Mouse (Mus musculus) heart, adult 2 months (tissue): ENCODE results near the gene Hjurp. TPM values are rescaled to one million over a fixed set of nuclear protein-coding genes. Genes with fewer than 3 reads are reported as not detected.

Experiments used
- DNase-seq, 2 experiments: peaks; one replicate each; pipeline ENCODE4 v3.0.0; 2021
- H3K27ac ChIP-seq: fragments of 200-600 bp; 2 replicates; pipeline ENCODE4 v1.8.1; 2022
- H3K27me3 ChIP-seq: fragments of 200-500 bp; 2 replicates; pipeline ENCODE4 v1.6.1; 2012; ENCODE audit warnings: mild to moderate bottlenecking, low read length, inconsistent platforms, mixed read lengths; ENCODE audit not compliant: control insufficient read depth, insufficient read depth
- H3K36me3 ChIP-seq: fragments of 200-500 bp; 2 replicates; pipeline ENCODE4 v1.6.1; 2012; ENCODE audit warnings: low read length, inconsistent platforms; ENCODE audit not compliant: control insufficient read depth, insufficient read depth
- H3K4me1 ChIP-seq: fragments of 200-500 bp; 2 replicates; pipeline ENCODE4 v1.6.1; 2011; ENCODE audit warnings: low read length; ENCODE audit not compliant: control insufficient read depth, insufficient read depth
- H3K4me3 ChIP-seq: fragments of 200-600 bp; 2 replicates; pipeline ENCODE4 v1.8.1; 2022
- H3K79me2 ChIP-seq: fragments of 200-500 bp; replicated peaks from 2 replicates; pipeline ENCODE4 v1.6.1; 2012; ENCODE audit warnings: mild to moderate bottlenecking, inconsistent platforms, low read length, moderate library complexity, mixed read lengths; ENCODE audit not compliant: control insufficient read depth, insufficient read depth
- H3K9ac ChIP-seq: fragments of 200-500 bp; 2 replicates; pipeline ENCODE4 v1.6.1; 2012; ENCODE audit warnings: low read depth, mild to moderate bottlenecking, control low read depth, inconsistent platforms, low read length, mixed read lengths
- CTCF ChIP-seq: fragments of 200-600 bp; IDR thresholded peaks from 2 replicates; pipeline ENCODE4 v1.8.1; 2022; ENCODE audit warnings: antibody characterized with exemption, mild to moderate bottlenecking, moderate library complexity
- EP300 ChIP-seq: fragments of 200-500 bp; IDR thresholded peaks from 2 replicates; pipeline ENCODE4 v1.6.1; 2011; ENCODE audit warnings: low read depth, low read length, control low read depth; ENCODE audit not compliant: insufficient read depth
- POLR2A ChIP-seq: fragments of 200-500 bp; IDR thresholded peaks from 2 replicates; pipeline ENCODE4 v1.6.1; 2011; ENCODE audit warnings: mild to moderate bottlenecking, low read depth, low read length, control low read depth; ENCODE audit not compliant: insufficient read depth
- WGBS: fragments of 180-500 bp; shearing (Covaris S2); methylation state at CpG from one replicate; pipeline ENCODE4 v1.1.7; 2018; 5-methylcytosine and 5-hydroxymethylcytosine counted together
- intact Hi-C: fragments of 180-260 bp; cut with DNase I; formaldehyde crosslinking; loops from one replicate; pipeline ENCODE4 v1.15.1; 2025
- polyA plus RNA-seq: library from polyadenylated mRNA; depleted of rRNA; stranded (reverse); fragments of >200 nt; gene quantifications from 2 replicates; pipeline ENCODE4 v1.2.3, GENCODE M21; 2012
- total RNA-seq, 2 experiments: library from RNA; stranded (reverse); gene quantifications; 2 replicates each; pipeline ENCODE4 v1.2.3; 2021

The Hjurp gene
- total and polyA plus RNA-seq, 3 experiments = 8.7 to 23.9 (median 11.5) TPM

DNA sequence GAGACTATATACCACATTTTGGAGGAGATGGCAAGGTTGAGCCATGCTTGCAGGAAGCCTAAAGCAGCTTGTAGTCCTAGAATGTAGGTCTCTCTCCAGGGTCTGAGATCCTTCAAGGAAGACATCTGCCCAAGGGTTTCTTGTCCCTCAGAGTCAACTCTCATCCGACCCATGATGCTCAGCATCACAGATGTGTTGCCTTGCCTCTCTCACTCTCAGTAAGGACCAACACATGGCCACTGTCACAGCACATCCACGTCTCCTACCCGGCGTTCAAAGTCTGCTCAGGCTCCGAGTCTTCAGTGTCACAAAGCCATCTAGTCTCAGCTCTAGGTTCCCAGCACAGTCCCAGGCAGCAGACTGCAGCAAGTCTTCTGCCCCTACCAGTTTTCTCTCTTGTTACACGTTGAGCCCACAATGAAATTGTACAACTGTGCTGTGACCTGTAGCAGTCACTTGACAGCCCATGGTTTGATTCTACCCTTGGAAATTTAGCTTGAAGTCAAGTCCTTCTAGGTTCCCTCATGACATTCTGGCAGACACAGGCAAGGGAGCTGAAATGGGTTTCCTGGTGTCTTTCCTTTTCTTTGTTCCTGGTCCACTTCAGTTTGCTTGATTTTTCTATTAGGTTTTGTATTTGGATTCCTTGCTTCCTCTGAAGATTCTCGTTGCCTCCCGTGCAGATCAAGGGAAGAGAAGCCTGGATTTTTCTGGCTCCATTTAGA lies 27.0 kb upstream of the Hjurp start:
- no peak for DNase-seq
- no peaks in the 10 kb centered on the region for H3K36me3 ChIP-seq
- 53% methylated on average over 8 of the region's 8 CpGs for WGBS
- intact Hi-C loops = no loop called here
- no peaks in the 10 kb centered on the region for H3K79me2 ChIP-seq
- TF ChIP-seq CTCF (no peak), EP300 (no peak), POLR2A (no peak)
- no peak overlapping the region for H3K9ac ChIP-seq
- H3K27me3 ChIP-seq = no peaks in the 10 kb centered on the region
- no peak overlapping the region for H3K4me3 ChIP-seq
- no peaks in the 10 kb centered on the region for H3K4me1 ChIP-seq
- no peak overlapping the region for H3K27ac ChIP-seq

DNA sequence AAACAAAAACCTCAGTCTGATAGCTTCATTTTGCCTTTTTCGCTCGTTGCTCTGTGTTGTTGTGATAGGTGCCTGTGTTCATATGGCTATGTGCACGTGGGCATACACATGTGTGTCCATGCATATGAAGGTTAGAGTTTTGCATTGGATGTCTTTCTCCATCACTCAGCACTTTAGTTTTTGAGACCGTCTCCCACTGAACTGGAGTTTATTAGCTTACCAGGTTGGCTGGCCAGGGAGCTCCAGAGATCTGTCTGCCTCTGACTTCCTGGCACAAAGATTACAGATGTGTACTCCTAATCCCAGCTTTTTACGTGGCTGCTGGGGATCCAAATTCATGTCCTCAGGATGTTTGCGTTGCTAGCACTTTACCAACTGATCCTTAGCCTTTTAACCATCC lies 26.3 kb upstream of the Hjurp start:
- Histone ChIP-seq H3K9ac (no peak overlapping the region), H3K4me1 (no peaks in the 10 kb centered on the region), H3K27me3 (no peaks in the 10 kb centered on the region), H3K4me3 (no peak overlapping the region), H3K79me2 (no peaks in the 10 kb centered on the region), H3K36me3 (no peaks in the 10 kb centered on the region), H3K27ac (no peak overlapping the region)
- WGBS = 54% methylated on average over 6 of the region's 6 CpGs
- TF ChIP-seq CTCF (no peak), EP300 (no peak), POLR2A (no peak)
- no peak for DNase-seq
- intact Hi-C loops = no loop called here

DNA sequence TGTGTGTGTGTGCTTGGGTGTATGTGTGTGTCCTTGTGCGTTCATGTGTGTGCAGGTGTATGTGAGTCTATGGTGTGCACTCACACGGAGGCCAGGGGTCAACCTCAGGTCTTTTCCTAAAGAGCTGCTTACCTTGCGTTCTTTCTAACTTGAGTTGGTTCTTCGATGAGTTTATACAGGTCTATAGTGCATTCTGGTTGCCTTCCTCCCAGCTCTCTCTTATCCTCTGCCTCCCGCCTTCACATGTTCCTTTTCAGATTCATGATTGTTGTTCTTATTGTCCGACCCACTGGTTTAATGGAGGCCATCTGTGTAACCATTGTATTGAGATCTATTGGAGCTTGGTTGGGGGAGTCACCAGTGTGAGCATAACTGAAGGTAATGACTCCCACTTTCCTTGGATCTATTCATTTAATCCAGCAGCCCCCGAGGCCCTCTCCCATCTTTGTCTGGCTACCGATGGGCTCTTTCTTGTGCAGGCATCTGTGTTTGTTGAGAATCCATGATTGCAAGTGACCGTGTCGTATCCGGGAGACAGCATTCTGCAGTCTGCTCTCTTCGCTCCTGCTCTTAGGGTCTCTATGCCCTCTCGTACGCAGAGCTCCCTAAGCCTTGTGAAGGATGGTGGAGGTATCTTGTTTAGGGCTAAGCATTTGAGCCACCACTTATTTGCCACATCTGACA lies 24.8 kb upstream of the Hjurp start:
- intact Hi-C loops = no loop called here
- 59% methylated on average over 14 of the region's 14 CpGs for WGBS
- no peak for TF ChIP-seq POLR2A
- no peak for TF ChIP-seq EP300
- TF ChIP-seq CTCF = no peak

DNA sequence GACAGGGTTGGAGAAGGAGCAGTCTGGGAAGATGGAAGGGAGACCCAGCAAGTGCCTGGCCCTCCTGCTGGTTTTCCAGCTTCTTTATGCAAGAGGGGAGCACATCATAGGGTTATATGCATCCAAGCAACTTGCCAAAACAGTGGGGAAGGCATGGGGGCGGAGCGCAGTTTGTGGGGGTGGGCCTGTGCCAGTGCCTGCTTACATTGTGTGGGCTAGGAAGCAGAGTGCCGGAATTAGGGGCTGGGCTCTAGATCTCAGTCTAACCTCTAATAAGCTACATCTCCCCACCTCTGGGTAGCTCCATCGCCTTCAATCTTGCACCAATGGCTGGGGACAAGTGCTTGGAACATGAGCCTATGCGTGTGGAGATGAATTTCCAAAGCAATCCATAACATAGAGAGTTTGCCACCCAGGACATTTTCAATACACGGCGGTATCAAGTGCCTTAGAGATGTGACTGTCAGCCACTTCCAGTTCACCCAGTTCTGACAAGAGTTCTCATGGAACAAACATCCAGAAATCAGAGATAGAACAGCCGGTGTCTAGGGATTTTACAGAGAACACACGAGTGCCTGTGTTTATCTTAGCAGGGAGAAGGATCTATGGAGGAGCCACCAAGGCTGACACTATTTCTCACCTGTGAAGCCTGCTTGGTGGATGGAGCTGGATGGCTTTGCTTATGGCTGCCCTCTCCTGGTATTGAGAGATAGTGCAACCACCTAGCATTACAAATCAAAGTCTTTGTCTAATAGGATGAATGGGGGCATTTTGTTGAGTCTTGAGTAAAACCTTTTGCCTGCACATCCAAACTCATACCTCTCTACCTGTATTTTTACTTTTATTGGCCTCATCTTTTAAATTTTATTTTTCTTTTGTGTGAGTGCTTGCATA lies 23.9 kb upstream of the Hjurp start:
- no peaks in the 10 kb centered on the region for H3K36me3 ChIP-seq
- H3K27me3 ChIP-seq = no peaks in the 10 kb centered on the region
- intact Hi-C loops = no loop called here
- no peak overlapping the region for H3K9ac ChIP-seq
- peak in 1 of 2 experiments; percentile 27 for DNase-seq
- no peak overlapping the region for H3K27ac ChIP-seq
- TF ChIP-seq CTCF = peak; percentile 72
- no peak for TF ChIP-seq POLR2A
- no peak for TF ChIP-seq EP300
- no peaks in the 10 kb centered on the region for H3K4me1 ChIP-seq
- no peaks in the 10 kb centered on the region for H3K79me2 ChIP-seq
- WGBS = 60% methylated on average over 9 of the region's 9 CpGs
- no peak overlapping the region for H3K4me3 ChIP-seq

More for the DNA sequence above, 24.8 kb upstream of the Hjurp start:
- H3K79me2 ChIP-seq = no peaks in the 10 kb centered on the region
- H3K4me1 ChIP-seq = no peaks in the 10 kb centered on the region
- H3K4me3 ChIP-seq = no peak overlapping the region
- no peaks in the 10 kb centered on the region for H3K27me3 ChIP-seq
- H3K27ac ChIP-seq = no peak overlapping the region
- DNase-seq = no peak
- H3K36me3 ChIP-seq = no peaks in the 10 kb centered on the region
- no peak overlapping the region for H3K9ac ChIP-seq

DNA sequence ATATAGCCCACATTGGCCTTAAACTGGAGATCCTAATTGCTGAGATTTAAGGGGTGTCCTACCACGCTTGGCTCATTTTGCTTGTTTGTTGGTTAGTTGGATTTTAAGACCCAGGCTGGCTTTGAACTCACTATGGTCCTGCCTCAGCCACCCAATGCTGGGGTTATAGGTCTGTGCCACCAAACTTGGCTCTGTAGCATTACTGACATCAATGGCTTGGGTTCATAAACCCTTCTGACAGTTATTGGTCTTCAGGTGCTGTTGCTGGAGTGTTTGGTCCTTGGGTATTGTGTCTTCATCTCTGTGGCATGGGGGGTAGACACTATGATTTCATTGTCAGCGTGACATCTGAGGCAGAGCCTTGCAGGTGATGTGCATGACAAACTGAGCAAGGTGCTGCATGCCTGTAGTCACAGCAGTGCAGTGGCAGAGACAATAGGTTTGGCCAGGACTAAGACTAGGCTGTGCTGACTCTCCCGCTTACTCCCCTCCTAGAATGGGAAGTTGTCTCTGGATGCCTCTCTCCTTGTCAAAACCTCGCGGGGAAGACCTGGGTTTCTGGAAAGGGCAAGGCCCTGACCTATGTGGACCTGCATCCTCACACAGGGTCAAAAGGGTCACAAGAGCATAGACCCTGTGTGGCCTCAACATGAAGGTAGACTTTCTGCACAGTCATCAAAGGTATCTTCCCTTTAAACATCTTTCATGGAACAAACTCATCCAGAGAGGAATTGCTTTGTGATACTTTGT lies 23.0 kb upstream of the Hjurp start:
- Histone ChIP-seq H3K36me3 (no peaks in the 10 kb centered on the region), H3K27me3 (no peaks in the 10 kb centered on the region), H3K27ac (no peak overlapping the region), H3K79me2 (no peaks in the 10 kb centered on the region), H3K4me3 (no peak overlapping the region), H3K9ac (no peak overlapping the region), H3K4me1 (no peaks in the 10 kb centered on the region)
- DNase-seq = peak in 1 of 2 experiments; percentile 33
- WGBS = 35% methylated on average over 5 of the region's 5 CpGs
- intact Hi-C loops = no loop called here
- no peak for TF ChIP-seq CTCF
- no peak for TF ChIP-seq EP300
- TF ChIP-seq POLR2A = no peak
